Mouse (Mus musculus): ENCODE measurements around the gene Lmcd1.

DNA sequence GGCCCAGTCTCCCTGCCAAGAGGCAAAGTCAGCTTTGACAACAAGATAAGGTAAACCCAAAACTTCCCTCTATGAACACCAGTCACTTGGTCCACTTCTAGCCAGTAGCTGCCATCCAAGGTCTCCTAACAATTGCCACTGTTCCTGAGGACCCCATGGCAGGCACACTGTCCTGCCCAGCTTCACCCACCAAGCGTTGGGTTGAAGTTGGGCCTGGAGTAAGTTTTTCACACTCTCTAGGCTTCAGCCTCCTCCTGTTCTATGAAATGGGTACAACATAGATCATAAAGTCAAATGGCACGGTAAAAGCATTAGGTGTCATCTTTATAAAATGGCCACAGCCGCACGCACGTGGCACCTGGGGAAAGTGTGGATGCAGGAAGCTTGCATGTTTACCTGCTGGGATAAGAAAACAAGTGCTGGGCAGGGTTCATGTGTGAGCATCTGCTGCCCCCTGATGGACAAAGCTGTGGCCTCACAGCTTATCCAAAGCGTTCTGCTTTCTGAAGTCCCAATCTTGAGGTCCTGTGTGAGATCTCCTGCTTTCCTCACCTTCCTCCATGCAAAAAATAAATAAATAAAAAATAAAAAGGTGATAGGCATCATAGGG, 88.9 kb downstream of the Lmcd1 start:
- no peak for TF ChIP-seq CTCF (IDR thresholded peaks at IDR 0.05; ENCODE audit: borderline replicate concordance, control insufficient read depth, extremely low read depth, insufficient read depth, low read length, poor library complexity)
- no peak for TF ChIP-seq POLR2A (IDR thresholded peaks at IDR 0.05; ENCODE audit: control insufficient read depth, extremely low read depth, insufficient read depth, low read length, poor library complexity)

All from thymus, adult 2 months (tissue).